Mouse (Mus musculus) liver, adult 2 months (tissue): ENCODE results near the gene Olfr782.

Experiments used
- CTCF ChIP-seq: fragments of 200-500 bp; IDR thresholded peaks from 2 replicates; pipeline ENCODE4 v1.5.1; 2011; ENCODE audit warnings: low read depth, low read length, control low read depth
- POLR2A ChIP-seq: fragments of 200-500 bp; IDR thresholded peaks from 2 replicates; pipeline ENCODE4 v1.6.1; 2011; ENCODE audit warnings: low read length, control low read depth; ENCODE audit not compliant: insufficient read depth; ENCODE audit errors: extremely low read depth

DNA sequence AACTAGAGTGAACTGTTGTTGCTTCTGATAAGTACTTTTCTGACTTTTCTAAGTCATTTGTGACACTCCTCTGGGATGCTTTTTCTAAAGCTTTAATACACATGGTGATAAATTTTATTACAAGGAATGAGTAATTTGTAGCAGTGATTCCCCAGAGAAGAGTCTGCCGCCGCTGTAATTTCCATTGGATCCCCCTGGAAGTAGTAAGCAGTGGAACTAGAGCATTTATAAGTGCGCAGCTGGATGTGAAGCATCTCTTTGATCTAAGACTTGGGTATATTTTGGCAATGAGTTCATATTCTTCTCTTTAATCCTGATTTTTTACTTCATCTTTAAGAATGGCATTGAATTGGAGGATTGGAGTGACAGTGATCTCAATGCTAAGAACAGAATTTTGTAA, at the start of gene Olfr782:
- TF ChIP-seq POLR2A (no peak), CTCF (no peak)
